20 mouse cellular contexts compared by ENCODE assay signal in the genomic region with DNA sequence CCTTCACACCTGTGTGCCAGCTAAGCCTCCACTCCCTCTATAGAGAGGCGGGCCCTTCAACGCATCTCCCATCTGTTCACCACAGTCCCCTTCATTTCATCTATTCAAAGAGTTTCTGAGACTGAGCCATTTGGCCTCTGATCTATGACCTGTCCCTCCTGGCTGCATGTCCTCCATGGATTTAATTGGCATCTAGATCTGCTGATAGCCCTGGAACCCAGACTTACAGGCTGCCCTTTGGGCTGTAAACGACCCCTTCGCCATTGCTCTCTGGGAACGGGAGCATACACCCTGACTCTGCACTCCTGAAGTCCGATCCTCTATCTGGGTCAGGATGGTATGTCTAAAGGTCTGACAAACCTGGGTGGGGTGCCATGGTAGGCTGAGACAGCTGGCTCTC. TPM values are rescaled to one million over a fixed set of nuclear protein-coding genes. Genes with fewer than 3 reads are reported as not detected.
"Had no signal": no experiment of that assay in that cellular context is flagged by ENCODE, and none has a peak within 500 bp of the region (broad histone marks: within the 10 kb centered on the region; RNA-seq: fewer than 3 reads in every experiment).

No protein-coding gene starts in this region.

- H3K4me2 ChIP-seq: lung, embryonic 15.5 days; midbrain, embryonic 11.5 days; midbrain, embryonic 13.5 days; midbrain, embryonic 15.5 days; neural tube, embryonic 12.5 days; stomach, embryonic 15.5 days had no signal

- H3K9ac ChIP-seq: lung, embryonic 15.5 days; midbrain, embryonic 13.5 days; midbrain, embryonic 15.5 days; neural tube, embryonic 12.5 days; stomach, embryonic 15.5 days had no signal

- ATAC-seq: lung, postnatal 0 days; midbrain, embryonic 13.5 days; midbrain, embryonic 15.5 days had no signal

- H3K27me3 ChIP-seq: megakaryocyte, embryonic 14.5 days; midbrain, embryonic 15.5 days had no signal

- H3K27ac ChIP-seq: lung, embryonic 15.5 days; macrophage; midbrain, embryonic 13.5 days; midbrain, embryonic 15.5 days; neural tube, embryonic 12.5 days; stomach, embryonic 15.5 days; stomach, postnatal 0 days had no signal

- DNase-seq: lung, adult 2 months; lung, postnatal 14 days; lung, postnatal 36 days; right cerebral cortex, postnatal 14 days; spleen, adult 18-20 months; thymus, adult 2 months; thymus, postnatal 25 days; thymus, postnatal 4 days had no signal

- H3K36me3 ChIP-seq: lung, embryonic 15.5 days; midbrain, embryonic 15.5 days; stomach, embryonic 15.5 days had no signal

- H3K9me3 ChIP-seq: lung, embryonic 15.5 days; megakaryocyte, embryonic 14.5 days; midbrain, embryonic 13.5 days; midbrain, embryonic 15.5 days; neural tube, embryonic 12.5 days; stomach, embryonic 15.5 days had no signal

- H3K4me3 ChIP-seq: lung, embryonic 15.5 days; megakaryocyte, embryonic 14.5 days; midbrain, embryonic 13.5 days; midbrain, embryonic 15.5 days; neural tube, embryonic 12.5 days; stomach, embryonic 15.5 days had no signal

RNA-seq across cellular contexts. Expression of a gene that starts 10.4 kb away (rescaled TPM):
- total RNA-seq: monocyte, adult 5-6 weeks had no signal

RNA-seq across cellular contexts. Expression of a gene that starts 17.6 kb away (rescaled TPM):
- total RNA-seq: neutrophil, adult 5-6 weeks had no signal
